ENCODE assay signal across 11 mouse cellular contexts in the genomic region with DNA sequence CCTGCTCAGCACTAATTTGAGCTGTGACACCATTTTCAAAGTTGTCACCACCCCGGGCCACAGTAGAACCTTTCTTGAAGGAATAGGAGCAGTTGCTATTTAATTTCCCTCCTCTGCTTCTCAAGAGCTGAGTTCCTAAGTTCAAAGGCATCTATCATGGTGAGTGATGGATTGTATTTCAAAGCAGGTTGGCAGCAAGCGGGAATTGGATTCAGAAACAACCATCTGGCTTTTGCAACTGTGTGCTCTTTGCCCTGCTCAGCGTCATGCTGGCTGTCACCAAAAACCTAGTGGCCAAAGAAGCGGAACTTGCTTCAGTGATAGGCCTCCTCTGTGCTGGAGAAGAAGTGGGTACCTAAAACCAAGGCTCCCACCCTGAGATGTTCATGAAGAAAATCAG.
"Had no signal": no experiment of that assay in that cellular context is flagged by ENCODE, and none has a peak within 500 bp of the region (broad histone marks: within the 10 kb centered on the region; RNA-seq: fewer than 3 reads in every experiment).

No protein-coding gene starts in this region.

- DNase-seq: liver, postnatal 0 days; lung, adult 2 months; lung, postnatal 14 days; lung, postnatal 36 days; retina, postnatal 1 day; right cerebral cortex, adult 18-20 months; right cerebral cortex, postnatal 25 days; right cerebral cortex, postnatal 4 days; thymus, adult 18-20 months; thymus, postnatal 14 days; thymus, postnatal 36 days had no signal
